Mouse (Mus musculus) forebrain, embryonic 12.5 days (tissue): ENCODE data around the gene Wt1. TPM values are rescaled to one million over a fixed set of nuclear protein-coding genes. Genes with fewer than 3 reads are reported as not detected.

ENCODE experiments used
- ATAC-seq: fragments of 200-750 bp; cut with Nextera tagmentation; 2 replicates; pipeline ENCODE4 v1.8.0; 2017; ENCODE audit warnings: moderate TSS enrichment; ENCODE audit not compliant: low FRiP score
- H3K27ac ChIP-seq: fragments of 300-500 bp; sonication (generic); 2 replicates; pipeline ENCODE4 v1.5.1; 2016; ENCODE audit warnings: mild to moderate bottlenecking
- H3K27me3 ChIP-seq: fragments of 300-500 bp; sonication (generic); 2 replicates; pipeline ENCODE4 v1.6.1; 2016; ENCODE audit warnings: mild to moderate bottlenecking
- H3K36me3 ChIP-seq: fragments of 300-500 bp; sonication (generic); replicated peaks from 2 replicates; pipeline ENCODE4 v1.6.1; 2016; ENCODE audit warnings: mild to moderate bottlenecking
- H3K4me1 ChIP-seq: fragments of 300-500 bp; sonication (generic); 2 replicates; pipeline ENCODE4 v1.6.1; 2016
- H3K4me2 ChIP-seq: fragments of 300-500 bp; sonication (generic); 2 replicates; pipeline ENCODE4 v1.6.1; 2016; ENCODE audit warnings: mild to moderate bottlenecking, moderate library complexity
- H3K4me3 ChIP-seq: fragments of 300-500 bp; sonication (generic); replicated peaks from 2 replicates; pipeline ENCODE4 v1.5.1; 2016; ENCODE audit warnings: mild to moderate bottlenecking
- H3K9ac ChIP-seq: fragments of 300-500 bp; sonication (generic); 2 replicates; pipeline ENCODE4 v1.6.1; 2016; ENCODE audit warnings: mild to moderate bottlenecking
- H3K9me3 ChIP-seq: fragments of 300-500 bp; sonication (generic); 2 replicates; pipeline ENCODE4 v1.6.1; 2016
- WGBS: fragments of 180-500 bp; shearing (Covaris S2); methylation state at CpG from one replicate; pipeline ENCODE4 v1.1.7; 2016; 5-methylcytosine and 5-hydroxymethylcytosine counted together
- polyA plus RNA-seq: library from polyadenylated mRNA; unstranded; fragments of >200 nt; fragmentation: Nextera tagmentation; extraction: Ambion mirVana; gene quantifications from 2 replicates; pipeline ENCODE4 v1.2.1, GENCODE M21; 2016

Wt1 gene
- 0.37 TPM in 1 of 2 replicates, not detected in the other for polyA plus RNA-seq

DNA sequence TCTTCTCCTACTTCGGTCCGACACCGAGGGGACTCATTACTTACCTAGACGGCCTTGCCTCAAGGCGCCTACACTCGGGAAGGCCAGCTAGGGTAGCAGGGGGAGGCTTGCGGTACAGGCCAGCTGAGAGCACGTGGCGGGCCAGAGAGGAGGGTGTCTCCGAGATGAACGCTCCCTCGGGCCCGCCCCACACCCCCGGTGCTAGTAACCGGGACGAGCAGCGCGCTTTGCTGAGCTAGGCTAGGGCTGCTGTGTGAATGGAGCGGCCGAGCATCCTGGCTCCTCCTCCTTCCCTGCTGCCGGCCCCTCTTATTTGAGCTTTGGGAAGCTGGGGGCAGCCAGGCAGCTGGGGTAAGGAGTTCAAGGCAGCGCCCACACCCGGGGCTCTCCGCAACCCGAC, at the start of gene Wt1:
Wt1 (plus strand) TSS at position 251 of the 400 bp plus-strand sequence.
- Histone ChIP-seq H3K4me3 (peak within 1 kb of the TSS; percentile 31), H3K27me3 (peaks cover 99% of the 10 kb centered on the region), H3K4me2 (peak within 1 kb of the TSS; percentile 45), H3K4me1 (peaks cover 24% of the 10 kb centered on the region), H3K27ac (no peak within 1 kb of the TSS), H3K36me3 (no peaks in the 10 kb centered on the region), H3K9ac (no peak within 1 kb of the TSS), H3K9me3 (no peaks in the 10 kb centered on the region)
- under 1% methylated on average over 21 of the region's 25 CpGs for WGBS
- ATAC-seq = peak; percentile 49; the same call in 1 of the 2 replicates

DNA sequence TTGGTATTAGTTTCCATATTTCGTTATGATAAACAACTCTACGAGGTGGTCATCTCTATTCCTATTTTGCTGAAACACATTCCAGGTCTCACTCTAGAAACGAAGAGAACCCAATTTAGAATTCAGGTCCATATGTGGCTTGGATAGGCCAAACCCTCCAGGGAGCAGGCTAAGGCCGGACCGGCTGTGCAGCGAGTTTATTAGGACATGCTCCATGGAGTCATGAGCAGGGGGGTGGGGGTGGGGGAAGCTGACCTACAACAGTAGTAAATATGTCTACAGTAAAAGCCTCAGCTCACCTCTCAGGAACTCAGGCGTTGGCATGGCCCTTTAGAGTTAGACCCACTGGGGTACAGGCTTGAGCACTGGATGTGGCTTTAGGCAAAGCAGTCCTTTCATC, 49.2 kb upstream of the Wt1 start:
- H3K9me3 ChIP-seq = no peaks in the 10 kb centered on the region
- H3K36me3 ChIP-seq = no peaks in the 10 kb centered on the region
- WGBS = 93% methylated on average over 7 of the region's 7 CpGs
- H3K4me1 ChIP-seq = no peaks in the 10 kb centered on the region
- ATAC-seq = no peak
- no peak overlapping the region for H3K4me2 ChIP-seq
- no peak overlapping the region for H3K27ac ChIP-seq
- H3K27me3 ChIP-seq = no peaks in the 10 kb centered on the region
- H3K9ac ChIP-seq = no peak overlapping the region
- no peak overlapping the region for H3K4me3 ChIP-seq

DNA sequence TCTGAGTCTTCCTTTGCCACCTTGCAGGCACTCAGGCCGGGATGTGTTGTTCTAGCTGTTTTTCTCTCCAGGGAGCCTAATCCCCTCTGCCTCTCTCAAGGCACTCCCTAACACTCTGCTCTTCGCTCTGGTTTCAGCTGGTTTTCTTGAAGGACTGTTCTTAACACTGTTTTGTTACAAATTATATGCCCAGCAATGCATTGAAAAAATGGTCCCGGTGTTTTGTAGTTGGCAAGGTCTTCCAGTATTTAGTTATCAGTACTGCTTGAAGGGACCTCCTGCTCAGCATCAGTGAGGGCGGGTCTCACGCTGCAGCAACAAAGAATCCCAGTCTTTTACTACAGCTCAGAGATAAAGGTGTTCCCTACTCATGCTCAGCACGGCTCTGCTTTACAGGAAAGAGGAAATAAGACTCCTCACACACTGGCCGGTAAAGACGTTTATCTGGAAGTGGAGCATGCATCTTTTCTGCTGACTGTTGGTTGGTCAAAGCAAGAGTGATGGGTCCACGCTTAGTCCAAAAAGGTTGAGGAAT, 44.0 kb upstream of the Wt1 start:
- H3K9me3 ChIP-seq = no peaks in the 10 kb centered on the region
- no peak overlapping the region for H3K4me2 ChIP-seq
- H3K4me3 ChIP-seq = no peak overlapping the region
- H3K9ac ChIP-seq = no peak overlapping the region
- no peak for ATAC-seq
- H3K36me3 ChIP-seq = no peaks in the 10 kb centered on the region
- H3K27me3 ChIP-seq = no peaks in the 10 kb centered on the region
- 28% methylated on average over 9 of the region's 9 CpGs for WGBS
- H3K27ac ChIP-seq = no peak overlapping the region
- no peaks in the 10 kb centered on the region for H3K4me1 ChIP-seq

DNA sequence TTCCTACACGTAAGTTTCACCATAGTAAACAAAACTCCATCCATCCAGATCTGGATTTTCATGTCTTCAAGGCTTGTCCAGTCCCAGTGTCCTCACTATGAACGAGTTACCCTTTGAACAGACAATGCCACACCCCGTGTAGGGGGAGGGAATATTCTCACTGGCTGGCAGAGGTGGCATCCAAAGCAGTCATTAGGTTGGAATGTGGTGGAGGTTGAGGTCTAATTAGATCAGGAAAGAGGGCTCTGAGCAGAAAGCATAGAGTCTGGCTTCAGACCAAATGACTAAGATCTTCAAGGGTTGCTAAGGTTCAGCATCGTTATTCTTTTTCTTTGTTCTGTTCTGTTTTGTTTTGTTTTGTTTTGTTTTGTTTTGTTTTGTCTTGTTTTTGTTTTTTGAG, 42.3 kb upstream of the Wt1 start:
- Histone ChIP-seq H3K9me3 (no peaks in the 10 kb centered on the region), H3K27me3 (no peaks in the 10 kb centered on the region), H3K4me3 (no peak overlapping the region), H3K36me3 (no peaks in the 10 kb centered on the region), H3K4me1 (peaks cover 2% of the 10 kb centered on the region), H3K27ac (no peak overlapping the region), H3K4me2 (no peak overlapping the region), H3K9ac (no peak overlapping the region)
- WGBS = 76% methylated on average over 4 of the region's 4 CpGs
- ATAC-seq = no peak

DNA sequence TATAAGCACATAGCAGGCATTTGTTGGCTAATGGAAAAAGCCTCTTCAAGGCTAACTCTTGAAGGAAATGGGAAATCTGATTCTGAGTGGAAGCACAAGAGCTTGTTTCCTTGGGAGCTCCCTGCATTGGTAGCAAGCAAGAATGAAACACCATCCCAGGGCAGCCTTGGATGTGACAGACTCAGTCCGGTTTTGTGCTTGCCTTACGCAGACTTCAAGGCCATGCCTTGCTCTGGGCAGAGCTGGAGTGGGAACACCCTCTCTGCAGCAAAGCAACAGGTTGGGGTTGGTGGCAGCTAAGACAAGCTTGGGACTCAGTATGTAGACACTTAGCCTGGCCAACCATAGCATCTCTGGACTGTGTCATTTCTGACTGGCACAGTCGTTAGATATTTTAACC, 40.2 kb upstream of the Wt1 start:
- WGBS = 96% methylated on average over 3 of the region's 3 CpGs
- Histone ChIP-seq H3K9ac (no peak overlapping the region), H3K9me3 (no peaks in the 10 kb centered on the region), H3K27ac (no peak overlapping the region), H3K4me1 (peaks cover 22% of the 10 kb centered on the region), H3K27me3 (no peaks in the 10 kb centered on the region), H3K4me3 (no peak overlapping the region), H3K36me3 (no peaks in the 10 kb centered on the region), H3K4me2 (no peak overlapping the region)
- no peak for ATAC-seq

DNA sequence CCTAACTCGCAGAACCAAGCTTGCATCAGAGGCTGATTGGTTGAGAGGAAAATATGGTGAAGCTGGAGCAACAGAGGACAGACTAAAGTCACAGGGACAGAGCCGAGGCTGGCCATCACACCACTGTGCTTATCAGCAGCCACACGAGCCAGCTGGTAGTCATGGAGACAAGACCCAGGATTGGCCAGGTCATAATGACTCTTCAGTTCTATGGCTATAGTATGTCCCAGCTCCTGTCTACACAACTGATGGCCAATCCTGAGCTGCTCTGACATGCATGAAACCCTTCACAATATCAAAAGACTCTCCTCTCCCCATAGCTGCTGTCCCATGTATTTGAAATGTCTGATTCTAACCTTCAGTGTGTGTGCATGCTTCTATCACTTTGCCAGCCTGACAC, 38.3 kb upstream of the Wt1 start:
- H3K27ac ChIP-seq = no peak overlapping the region
- H3K9ac ChIP-seq = no peak overlapping the region
- no peak overlapping the region for H3K4me3 ChIP-seq
- WGBS = 83% methylated on average over 3 of the region's 3 CpGs
- no peaks in the 10 kb centered on the region for H3K27me3 ChIP-seq
- peaks cover 23% of the 10 kb centered on the region for H3K4me1 ChIP-seq
- H3K36me3 ChIP-seq = no peaks in the 10 kb centered on the region
- H3K4me2 ChIP-seq = no peak overlapping the region
- no peak for ATAC-seq
- no peaks in the 10 kb centered on the region for H3K9me3 ChIP-seq

DNA sequence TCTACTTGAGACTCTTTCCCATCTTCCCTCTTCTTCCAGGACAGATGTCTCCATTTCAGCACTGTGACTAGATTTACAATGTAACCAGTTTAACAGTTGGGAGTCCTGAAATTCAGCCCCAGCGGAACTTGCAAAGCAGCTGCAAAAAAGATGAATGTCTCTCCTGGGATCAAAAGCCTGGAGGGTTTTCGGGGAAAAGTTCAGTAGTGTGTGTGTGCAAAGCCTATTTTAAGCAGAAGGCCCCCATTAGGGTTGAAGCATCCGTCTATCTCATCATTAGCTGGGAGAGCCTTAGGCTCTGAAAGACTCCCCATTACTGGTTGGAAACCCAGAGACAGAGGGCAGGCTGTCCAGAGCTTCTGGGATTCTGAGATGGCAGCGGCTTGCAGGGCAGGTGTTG, 37.2 kb upstream of the Wt1 start:
- ATAC-seq = no peak
- H3K4me3 ChIP-seq = no peak overlapping the region
- no peaks in the 10 kb centered on the region for H3K36me3 ChIP-seq
- H3K4me2 ChIP-seq = no peak overlapping the region
- peaks cover 23% of the 10 kb centered on the region for H3K4me1 ChIP-seq
- no peak overlapping the region for H3K27ac ChIP-seq
- 76% methylated on average over 4 of the region's 4 CpGs for WGBS
- no peaks in the 10 kb centered on the region for H3K27me3 ChIP-seq
- no peak overlapping the region for H3K9ac ChIP-seq
- H3K9me3 ChIP-seq = no peaks in the 10 kb centered on the region

DNA sequence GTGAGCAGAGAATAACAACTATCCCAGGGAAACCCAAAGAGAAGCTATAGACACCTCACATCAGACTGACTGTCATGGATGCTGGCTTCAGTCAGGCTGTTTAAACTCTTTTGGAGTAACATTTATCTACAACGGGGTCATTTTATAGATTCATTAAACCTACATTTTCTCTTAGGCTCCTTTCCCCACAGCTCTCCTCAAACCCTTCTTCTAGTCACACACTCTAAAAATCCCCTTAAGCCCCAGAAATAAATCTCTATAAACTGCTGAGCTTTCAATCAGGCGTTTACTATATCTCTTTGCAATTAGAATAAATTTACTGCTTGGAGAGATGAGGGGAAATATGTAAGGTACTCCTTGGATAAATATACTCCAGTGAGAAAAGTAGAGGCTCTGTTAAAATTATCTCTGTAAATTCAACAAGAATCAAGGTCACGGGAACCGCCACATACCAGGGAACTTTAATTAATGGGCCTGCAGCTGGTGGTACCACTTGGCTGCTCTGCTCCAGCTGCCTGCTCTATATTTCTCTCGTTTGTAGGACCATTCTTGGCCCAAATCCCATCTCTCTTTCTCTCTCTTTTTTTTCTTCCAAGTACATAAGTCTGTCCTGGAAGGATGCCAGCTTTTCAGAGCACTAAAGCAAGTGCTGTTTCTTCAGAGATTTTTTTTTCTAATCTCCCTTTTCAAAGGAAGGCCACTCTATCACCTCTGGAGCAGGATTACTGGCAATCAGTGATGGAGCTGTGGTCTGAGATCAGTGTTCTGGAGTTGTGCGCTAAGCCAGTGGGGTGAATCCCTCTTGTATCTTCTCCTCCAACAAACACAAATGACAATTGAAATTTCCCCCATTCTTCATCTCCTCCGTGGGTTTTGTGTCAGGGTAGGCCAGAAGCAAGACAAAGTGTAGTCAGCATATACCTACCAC, 36.5 kb upstream of the Wt1 start:
- Histone ChIP-seq H3K9ac (no peak overlapping the region), H3K4me1 (peaks cover 23% of the 10 kb centered on the region), H3K4me2 (no peak overlapping the region), H3K36me3 (no peaks in the 10 kb centered on the region), H3K4me3 (no peak overlapping the region), H3K27ac (peak overlapping the region; percentile 50; the same call in 1 of the 2 replicates), H3K27me3 (no peaks in the 10 kb centered on the region), H3K9me3 (no peaks in the 10 kb centered on the region)
- ATAC-seq = peak; percentile 77
- WGBS = 39% methylated on average over 7 of the region's 7 CpGs

DNA sequence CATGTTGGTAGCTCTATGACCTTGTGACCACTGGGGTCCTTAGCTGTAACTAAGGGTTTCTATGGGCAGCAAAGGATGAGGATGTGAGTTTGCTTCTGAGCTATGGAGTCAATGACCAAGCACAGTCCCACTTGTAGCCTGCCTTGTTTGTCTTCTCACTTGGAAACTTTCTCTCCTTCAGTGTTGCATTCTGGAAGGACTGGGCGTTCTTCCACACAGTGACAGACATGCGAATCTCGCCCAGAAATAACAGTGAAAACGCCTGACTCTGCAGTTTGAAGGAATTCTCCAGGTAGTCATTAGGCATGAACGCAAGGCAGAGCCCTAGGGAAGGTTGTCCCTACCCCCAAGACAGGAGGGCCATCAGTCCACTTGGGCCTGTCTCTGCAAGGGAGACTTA, 35.3 kb upstream of the Wt1 start:
- Histone ChIP-seq H3K4me1 (peaks cover 23% of the 10 kb centered on the region), H3K4me3 (no peak overlapping the region), H3K27ac (no peak overlapping the region), H3K36me3 (no peaks in the 10 kb centered on the region), H3K4me2 (no peak overlapping the region), H3K27me3 (no peaks in the 10 kb centered on the region), H3K9ac (no peak overlapping the region), H3K9me3 (no peaks in the 10 kb centered on the region)
- ATAC-seq = no peak
- WGBS = 83% methylated on average over 5 of the region's 5 CpGs

DNA sequence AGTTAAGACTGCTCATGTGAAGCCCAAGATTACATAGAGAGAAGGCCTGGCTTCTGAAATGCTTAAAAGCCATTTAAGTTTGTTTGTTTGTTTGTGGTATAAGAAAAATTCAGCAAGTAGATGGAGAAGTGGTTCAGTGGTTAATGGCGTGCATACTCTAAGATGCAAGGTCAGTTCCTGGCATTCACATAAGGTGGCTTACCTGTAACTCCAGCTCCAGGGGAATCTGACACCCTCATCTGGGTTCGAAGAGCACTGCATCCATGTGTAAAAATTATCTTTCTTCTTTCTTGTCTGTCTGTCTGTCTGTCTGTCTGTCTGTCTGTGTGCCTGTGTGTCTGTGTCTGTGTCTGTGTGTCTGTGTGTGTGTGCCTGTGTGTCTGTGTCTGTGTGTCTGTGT, 34.6 kb upstream of the Wt1 start, which contains the start of gene Gm11060:
Gm11060 (plus strand) TSS at position 301 of the 400 bp plus-strand sequence.
- Histone ChIP-seq H3K27me3 (no peaks in the 10 kb centered on the region), H3K9me3 (no peaks in the 10 kb centered on the region), H3K36me3 (no peaks in the 10 kb centered on the region), H3K4me3 (no peak within 1 kb of the TSS), H3K27ac (no peak within 1 kb of the TSS), H3K4me1 (peaks cover 23% of the 10 kb centered on the region), H3K4me2 (no peak within 1 kb of the TSS), H3K9ac (no peak within 1 kb of the TSS)
- WGBS = 83% methylated on average over 2 of the region's 2 CpGs
- ATAC-seq = no peak

DNA sequence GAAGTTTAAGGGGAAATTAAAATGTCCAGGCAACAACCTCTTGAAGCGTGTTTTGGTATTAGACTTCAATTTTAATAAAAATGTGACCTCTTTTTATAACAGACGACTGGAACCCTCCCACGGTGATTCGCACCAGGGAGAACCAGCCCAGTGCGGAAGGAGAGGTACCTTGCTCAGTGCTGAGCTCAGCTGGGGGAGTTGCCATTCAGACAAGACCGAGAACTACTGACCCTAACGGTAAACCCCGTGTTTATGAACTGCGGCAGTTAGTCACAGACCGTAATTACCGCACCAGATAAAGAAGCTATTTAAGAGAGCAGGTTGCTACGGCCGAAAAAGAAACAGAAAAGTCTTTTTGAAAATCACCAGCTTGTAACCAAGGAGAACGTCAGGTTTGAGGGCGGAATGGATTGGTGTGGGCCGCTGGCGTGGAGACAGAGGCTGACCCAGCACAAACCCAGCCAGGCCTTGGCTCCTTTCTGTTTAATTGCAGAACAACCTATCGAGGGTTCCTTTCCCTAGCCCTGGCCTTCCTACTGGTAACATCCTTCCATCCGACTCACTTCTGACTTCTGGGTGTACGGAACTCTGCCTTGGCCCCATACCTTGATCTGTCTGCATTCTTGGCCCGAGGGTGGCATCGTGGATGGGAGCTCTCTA, 28.9 kb upstream of the Wt1 start:
- Histone ChIP-seq H3K27me3 (no peaks in the 10 kb centered on the region), H3K9ac (no peak overlapping the region), H3K36me3 (no peaks in the 10 kb centered on the region), H3K4me2 (no peak overlapping the region), H3K4me3 (no peak overlapping the region), H3K27ac (no peak overlapping the region), H3K4me1 (peaks cover 6% of the 10 kb centered on the region), H3K9me3 (no peaks in the 10 kb centered on the region)
- no peak for ATAC-seq
- 93% methylated on average over 22 of the region's 22 CpGs for WGBS

DNA sequence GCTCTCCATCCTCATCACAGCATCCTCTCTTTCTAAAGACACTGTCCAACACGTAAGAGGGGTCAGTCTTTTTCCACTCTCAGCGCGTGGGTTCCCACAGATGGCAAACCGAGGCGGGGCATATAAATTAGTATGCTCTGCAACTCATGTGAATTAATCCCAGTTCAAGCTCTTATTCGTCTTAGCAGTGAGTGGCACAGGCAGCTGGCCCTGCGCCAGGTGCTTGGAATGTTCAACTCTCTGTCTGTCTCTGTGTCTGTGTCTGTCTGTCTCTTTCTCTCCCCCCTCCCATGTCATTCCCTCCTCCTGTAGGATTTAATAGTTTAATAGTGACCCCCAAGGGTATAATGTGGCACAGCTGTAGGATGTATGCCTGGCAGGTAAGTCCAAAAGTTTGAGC, 26.9 kb upstream of the Wt1 start:
- H3K9me3 ChIP-seq = no peaks in the 10 kb centered on the region
- H3K4me1 ChIP-seq = peaks cover 6% of the 10 kb centered on the region
- H3K4me2 ChIP-seq = no peak overlapping the region
- WGBS = 62% methylated on average over 7 of the region's 7 CpGs
- H3K9ac ChIP-seq = no peak overlapping the region
- H3K27ac ChIP-seq = no peak overlapping the region
- no peaks in the 10 kb centered on the region for H3K27me3 ChIP-seq
- H3K4me3 ChIP-seq = no peak overlapping the region
- no peak for ATAC-seq
- no peaks in the 10 kb centered on the region for H3K36me3 ChIP-seq
